Mouse (Mus musculus) lung, adult 2 months (tissue): ENCODE results near the gene Eid3. TPM values are rescaled to one million over a fixed set of nuclear protein-coding genes. Genes with fewer than 3 reads are reported as not detected.

ENCODE experiments used
- DNase-seq: peaks from one replicate; pipeline ENCODE4 v3.0.0; 2022
- H3K4me1 ChIP-seq: fragments of 200-500 bp; 2 replicates; pipeline ENCODE4 v1.6.1; 2011; ENCODE audit warnings: low read length; ENCODE audit not compliant: control insufficient read depth, insufficient read depth
- H3K4me3 ChIP-seq: fragments of 200-500 bp; replicated peaks from 2 replicates; pipeline ENCODE3; 2011; ENCODE audit warnings: low read depth, mild to moderate bottlenecking, control low read depth, low read length; ENCODE audit errors: extremely low read depth
- CTCF ChIP-seq: fragments of 200-500 bp; IDR thresholded peaks from 2 replicates; pipeline ENCODE4 v1.5.1; 2011; ENCODE audit warnings: mild to moderate bottlenecking, low read length, control low read depth; ENCODE audit not compliant: insufficient read depth
- POLR2A ChIP-seq: fragments of 200-500 bp; IDR thresholded peaks from 2 replicates; pipeline ENCODE4 v1.6.1; 2011; ENCODE audit warnings: low read depth, mild to moderate bottlenecking, control low read depth, low read length, borderline replicate concordance; ENCODE audit errors: extremely low read depth
- WGBS: fragments of 180-500 bp; shearing (Covaris S2); methylation state at CpG from one replicate; pipeline ENCODE4 v1.1.7; 2018; 5-methylcytosine and 5-hydroxymethylcytosine counted together
- polyA plus RNA-seq: library from polyadenylated mRNA; depleted of rRNA; stranded (reverse); fragments of >200 nt; gene quantifications from 2 replicates; pipeline ENCODE4 v1.2.3, GENCODE M21; 2012

Gene Eid3
- polyA plus RNA-seq, 1 experiment: 0.37 TPM

- no peaks in the 10 kb centered on the region; the same call in 1 of the 2 replicates for H3K4me1 ChIP-seq
- no peak overlapping the region for H3K4me3 ChIP-seq
- DNase-seq: no peak
- WGBS: 69% methylated on average over 6 of the region's 6 CpGs
- no peak for TF ChIP-seq POLR2A
- no peak for TF ChIP-seq CTCF
Observed at GRCm38 (mm10) chr10:82887354-82887753, 20.9 kb downstream of the Eid3 start.

GRCm38 (mm10) chr10:82888576-82888975 is 22.1 kb downstream of the Eid3 start:
- 74% methylated on average over 8 of the region's 8 CpGs for WGBS
- TF ChIP-seq POLR2A (no peak), CTCF (no peak)
- Histone ChIP-seq H3K4me1 (no peaks in the 10 kb centered on the region; the same call in 1 of the 2 replicates), H3K4me3 (no peak overlapping the region)
- DNase-seq: no peak

- no peak overlapping the region for H3K4me3 ChIP-seq
- H3K4me1 ChIP-seq: no peaks in the 10 kb centered on the region; the same call in 1 of the 2 replicates
- 26% methylated on average over 9 of the region's 9 CpGs for WGBS
- peak; percentile 40 for DNase-seq
- TF ChIP-seq CTCF: no peak
- TF ChIP-seq POLR2A: no peak
Observed at GRCm38 (mm10) chr10:82889447-82889973, 23.1 kb downstream of the Eid3 start.

GRCm38 (mm10) chr10:82890936-82891335 is 24.5 kb downstream of the Eid3 start:
- TF ChIP-seq CTCF (no peak), POLR2A (no peak)
- WGBS: 67% methylated on average over 2 of the region's 2 CpGs
- Histone ChIP-seq H3K4me1 (no peaks in the 10 kb centered on the region; the same call in 1 of the 2 replicates), H3K4me3 (no peak overlapping the region)
- no peak for DNase-seq

GRCm38 (mm10) chr10:82891427-82891826 is 25.0 kb downstream of the Eid3 start:
- Histone ChIP-seq H3K4me3 (no peak overlapping the region), H3K4me1 (no peaks in the 10 kb centered on the region; the same call in 1 of the 2 replicates)
- no peak for DNase-seq
- WGBS: 79% methylated on average over 7 of the region's 7 CpGs
- TF ChIP-seq CTCF: no peak
- no peak for TF ChIP-seq POLR2A

- WGBS: 87% methylated on average over 9 of the region's 9 CpGs
- no peak for DNase-seq
Observed at GRCm38 (mm10) chr10:82892442-82893055, 26.1 kb downstream of the Eid3 start.

GRCm38 (mm10) chr10:82893872-82894650 is 27.6 kb downstream of the Eid3 start:
- TF ChIP-seq POLR2A: no peak
- TF ChIP-seq CTCF: no peak
- DNase-seq: no peak
- no peak overlapping the region for H3K4me3 ChIP-seq
- 57% methylated on average over 18 of the region's 18 CpGs for whole genome bisulfite sequencing
- H3K4me1 ChIP-seq: no peaks in the 10 kb centered on the region; the same call in 1 of the 2 replicates

More at GRCm38 (mm10) chr10:82892442-82893055, 26.1 kb downstream of the Eid3 start:
- no peak overlapping the region for H3K4me3 ChIP-seq
- no peaks in the 10 kb centered on the region; the same call in 1 of the 2 replicates for H3K4me1 ChIP-seq
- no peak for TF ChIP-seq CTCF
- no peak for TF ChIP-seq POLR2A

- H3K4me1 ChIP-seq: no peaks in the 10 kb centered on the region
- H3K4me3 ChIP-seq: no peak overlapping the region
- WGBS: 92% methylated on average over 13 of the region's 13 CpGs
- no peak for DNase-seq
- TF ChIP-seq POLR2A: no peak
- no peak for TF ChIP-seq CTCF
Observed at GRCm38 (mm10) chr10:82897936-82898335, 31.5 kb downstream of the Eid3 start.

GRCm38 (mm10) chr10:82898893-82899292 is 32.5 kb downstream of the Eid3 start:
- TF ChIP-seq POLR2A: no peak
- TF ChIP-seq CTCF: no peak
- Histone ChIP-seq H3K4me1 (no peaks in the 10 kb centered on the region), H3K4me3 (no peak overlapping the region)
- DNase-seq: no peak
- WGBS: 44% methylated on average over 7 of the region's 7 CpGs
